Mouse (Mus musculus) large intestine, adult 2 months (tissue): ENCODE measurements around the gene Fam98a. TPM values are rescaled to one million over a fixed set of nuclear protein-coding genes. Genes with fewer than 3 reads are reported as not detected.

ENCODE experiments used
- DNase-seq: peaks from one replicate; pipeline ENCODE4 v3.0.0-alpha.2; 2012; ENCODE audit warnings: low read depth, low spot score
- WGBS: fragments of 180-500 bp; shearing (Covaris S2); methylation state at CpG from one replicate; pipeline ENCODE4 v1.1.7; 2018; 5-methylcytosine and 5-hydroxymethylcytosine counted together
- polyA plus RNA-seq: library from polyadenylated mRNA; depleted of rRNA; stranded (reverse); fragments of >200 nt; gene quantifications from 2 replicates; pipeline ENCODE4 v1.2.3, GENCODE M21; 2012; rRNA removed

Gene Fam98a
- polyA plus RNA-seq, 1 experiment: 10.3 TPM

- 59% methylated on average over 3 of the region's 3 CpGs for WGBS
- no peak for DNase-seq
Observed at GRCm38 (mm10) chr17:75523812-75524211, 27.9 kb downstream of the Fam98a start.

GRCm38 (mm10) chr17:75522347-75523065, 29.2 kb downstream of the Fam98a start:
- WGBS: 24% methylated on average over 9 of the region's 9 CpGs
- no peak for DNase-seq

DNA sequence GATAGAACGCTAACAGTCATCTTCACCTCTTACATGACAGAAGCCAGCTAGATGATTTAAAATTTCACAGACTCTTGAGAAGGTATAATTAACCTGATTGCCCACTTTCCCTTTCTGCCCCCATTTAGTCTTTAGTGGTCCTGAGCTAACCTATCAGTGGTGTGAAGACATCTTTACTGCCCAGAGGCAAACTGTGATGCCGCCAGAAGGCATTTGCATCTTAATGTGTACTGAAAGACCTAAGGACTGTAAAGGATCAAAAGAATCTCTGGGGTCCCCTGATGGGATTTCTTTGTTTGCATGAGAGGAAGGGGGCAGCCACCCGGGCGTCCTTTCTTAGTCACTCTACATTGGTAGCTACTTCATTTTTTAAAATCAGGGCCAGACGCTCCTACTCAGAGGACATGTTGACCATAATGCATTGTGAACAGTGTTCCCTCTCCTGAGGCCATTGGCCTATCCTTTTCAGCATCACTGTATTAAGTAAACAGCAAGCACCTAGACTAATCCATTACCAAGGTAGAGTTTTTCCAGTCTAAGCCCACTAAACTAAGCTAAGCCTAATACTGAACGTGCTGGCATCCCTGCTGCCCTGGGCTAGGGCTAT, 30.4 kb downstream of the Fam98a start:
- WGBS: 63% methylated on average over 6 of the region's 6 CpGs
- no peak for DNase-seq

GRCm38 (mm10) chr17:75519239-75519900, 32.4 kb downstream of the Fam98a start:
- DNase-seq: no peak
- 50% methylated on average over 8 of the region's 8 CpGs for WGBS

DNA sequence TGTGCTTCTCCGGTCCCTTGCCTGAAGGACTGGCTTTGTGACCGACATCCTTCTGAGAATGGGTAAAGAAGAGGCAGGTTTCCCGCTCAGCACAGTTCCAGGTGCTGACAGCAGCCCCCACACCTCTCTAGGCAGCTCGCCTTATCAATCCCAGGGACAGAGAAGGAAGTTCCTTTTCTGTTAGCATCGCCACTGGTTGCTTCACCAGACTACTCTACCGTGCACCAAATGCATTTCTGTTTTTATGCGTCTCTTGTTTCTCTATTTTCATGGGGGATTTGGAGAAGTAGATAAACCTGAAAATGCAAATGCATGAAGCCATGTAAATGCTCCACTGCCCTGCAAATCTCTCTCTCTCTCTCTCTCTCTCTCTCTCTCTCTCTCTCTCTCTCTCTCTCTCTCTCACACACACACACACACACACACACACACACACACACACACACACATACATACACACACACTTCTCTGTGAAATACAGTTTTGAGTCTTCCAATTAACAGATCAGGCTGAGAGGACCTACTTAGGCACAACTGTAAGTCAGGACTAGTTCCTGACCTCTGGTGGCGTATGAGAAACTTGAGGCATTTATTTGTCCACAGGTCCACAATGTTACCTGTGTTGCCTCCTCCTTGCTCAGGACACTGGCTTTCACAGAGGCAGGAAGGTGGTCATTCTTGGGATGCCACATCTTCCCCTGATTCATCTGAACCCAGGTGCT, 33.4 kb downstream of the Fam98a start:
- no peak for DNase-seq
- WGBS: 68% methylated on average over 8 of the region's 8 CpGs

DNA sequence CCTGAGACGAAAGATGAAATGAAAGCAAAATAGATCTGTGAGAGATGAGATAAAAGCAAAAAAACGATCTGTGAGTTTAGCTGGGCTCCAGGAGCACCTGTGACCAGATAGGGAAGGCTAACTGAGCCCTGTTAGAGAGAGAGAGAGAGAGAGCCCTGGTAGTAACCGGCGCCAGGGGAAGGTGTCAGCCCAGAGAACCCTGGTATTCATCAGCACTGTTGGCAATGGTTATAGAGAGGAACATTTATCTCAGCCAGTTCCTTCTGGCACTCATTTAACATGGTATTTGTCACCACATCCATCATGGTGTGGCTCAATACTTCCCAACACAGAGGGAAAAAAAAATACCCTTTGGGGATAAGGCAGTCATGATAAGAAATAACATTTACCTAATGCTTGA, 35.2 kb downstream of the Fam98a start:
- no peak for DNase-seq
- 71% methylated on average over 4 of the region's 4 CpGs for WGBS

DNA sequence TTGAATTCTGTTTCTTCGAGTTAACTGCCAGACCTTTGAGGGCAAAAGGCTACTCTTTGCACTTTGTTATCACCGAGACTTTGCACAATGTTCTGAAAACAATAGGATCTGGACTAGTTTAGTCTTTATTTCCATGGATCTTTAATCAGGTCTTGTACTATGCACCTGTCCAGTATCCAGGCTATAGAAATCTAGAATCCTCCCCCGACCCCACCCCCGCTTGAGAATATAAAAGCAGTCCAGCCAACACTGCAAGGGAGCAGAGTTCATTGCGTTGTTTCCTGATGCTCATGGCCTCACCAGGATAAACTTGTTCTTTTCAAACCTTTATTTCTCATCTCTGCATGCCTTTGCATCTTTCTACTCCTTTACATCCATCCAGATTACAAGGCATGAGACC, 42.5 kb downstream of the Fam98a start:
- no peak for DNase-seq
- WGBS: 56% methylated on average over 5 of the region's 5 CpGs

DNA sequence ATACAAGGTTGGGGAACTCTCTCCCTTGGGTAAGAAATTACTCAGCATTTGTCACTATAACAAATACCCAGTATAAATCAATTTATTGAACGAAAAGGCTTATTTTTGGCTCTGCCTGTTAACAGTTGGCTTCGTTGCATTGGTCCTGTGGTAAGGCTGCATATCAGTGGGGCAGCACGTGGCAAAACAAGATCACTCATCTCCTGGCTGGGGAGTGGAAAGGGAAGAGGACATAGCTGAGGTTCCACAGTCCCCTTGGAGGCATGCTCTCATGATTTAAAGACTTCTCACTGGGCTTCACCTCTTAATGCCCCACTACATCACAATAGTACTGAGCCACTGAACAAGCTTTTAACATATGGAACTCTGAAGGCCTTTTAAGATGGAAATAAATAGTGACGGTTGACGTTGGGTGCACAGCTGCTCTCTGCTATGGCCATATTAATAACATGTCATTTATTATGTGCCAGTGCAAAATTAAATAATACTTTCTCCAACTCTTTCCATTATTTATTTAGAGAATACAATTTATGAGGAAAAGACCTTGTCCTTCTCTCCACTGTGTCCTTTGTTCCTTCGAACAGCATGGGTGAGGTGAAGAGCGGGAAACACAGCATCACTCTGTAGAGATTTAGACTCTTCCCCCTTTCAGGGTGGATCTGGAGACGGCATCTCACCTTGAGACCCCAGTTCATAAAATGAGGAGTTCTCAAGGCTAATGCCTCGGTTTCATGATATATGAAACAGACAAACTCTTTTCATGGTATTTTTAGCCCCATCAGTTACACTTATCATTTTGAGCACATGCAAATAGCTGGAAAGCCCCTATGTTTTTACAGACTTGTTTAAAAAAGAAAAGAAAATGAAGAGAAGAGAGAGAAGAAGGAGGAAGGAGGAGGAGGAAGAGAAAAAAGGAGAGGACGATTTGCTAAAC, 44.8 kb downstream of the Fam98a start:
- no peak for DNase-seq
- 76% methylated on average over 10 of the region's 10 CpGs for WGBS

GRCm38 (mm10) chr17:75506097-75506675, 45.6 kb downstream of the Fam98a start:
- DNase-seq: no peak
- 77% methylated on average over 10 of the region's 10 CpGs for WGBS

DNA sequence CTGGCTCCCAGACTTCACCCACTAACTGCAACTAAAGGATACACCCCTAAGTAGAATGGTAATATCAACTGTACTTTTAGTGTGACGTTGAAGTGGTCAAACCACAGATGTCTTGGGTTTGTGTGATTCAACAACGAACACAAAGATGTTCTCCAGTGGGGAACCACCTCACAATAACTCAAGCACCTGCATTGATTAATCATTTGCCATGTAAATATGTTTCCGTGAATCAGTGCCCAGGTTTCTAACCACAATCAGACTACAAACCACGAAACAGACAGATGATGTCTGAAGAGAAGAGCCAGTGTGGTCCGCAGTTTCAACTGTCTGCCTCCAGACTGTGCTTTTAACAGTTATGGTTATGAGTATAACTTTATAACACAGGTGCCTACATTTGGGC, 46.7 kb downstream of the Fam98a start:
- no peak for DNase-seq
- WGBS: 42% methylated on average over 5 of the region's 5 CpGs

DNA sequence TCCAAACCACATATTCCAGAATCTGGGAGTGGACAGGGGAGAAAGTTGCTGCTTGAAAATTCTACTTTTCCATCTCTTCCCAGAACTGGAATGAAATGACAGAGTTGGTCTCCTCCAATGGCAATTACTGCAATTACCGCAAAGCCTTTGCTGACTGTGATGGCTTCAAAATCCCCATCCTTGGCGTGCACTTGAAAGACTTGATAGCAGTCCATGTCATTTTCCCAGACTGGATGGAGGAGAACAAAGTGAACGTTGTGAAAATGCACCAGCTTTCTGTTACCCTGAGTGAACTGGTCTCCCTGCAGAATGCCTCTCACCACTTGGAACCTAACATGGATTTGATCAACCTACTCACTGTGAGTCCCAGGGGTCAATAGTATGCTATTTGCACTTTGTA, 48.7 kb downstream of the Fam98a start:
- DNase-seq: no peak
- 88% methylated on average over 3 of the region's 3 CpGs for WGBS

DNA sequence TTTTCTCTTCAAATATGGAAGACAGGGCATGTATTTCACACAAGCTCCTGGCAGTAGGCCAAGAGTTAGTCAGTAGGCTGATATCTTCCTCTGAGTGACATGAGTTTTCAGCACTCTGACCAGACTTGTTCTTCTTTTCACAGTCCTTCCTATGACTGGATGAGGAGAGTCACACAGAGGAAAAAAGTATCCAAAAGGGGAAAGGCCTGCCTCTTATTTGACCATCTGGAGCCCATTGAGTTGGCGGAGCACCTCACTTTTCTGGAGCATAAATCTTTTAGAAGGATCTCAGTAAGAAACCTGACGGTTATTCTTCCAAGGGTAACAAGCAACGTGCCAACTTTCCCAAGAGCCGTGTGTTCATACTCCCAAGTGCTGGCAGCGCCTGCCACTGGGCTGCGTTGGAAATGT, 53.5 kb downstream of the Fam98a start:
- WGBS: 82% methylated on average over 6 of the region's 6 CpGs
- no peak for DNase-seq

GRCm38 (mm10) chr17:75495213-75495612, 56.5 kb downstream of the Fam98a start:
- DNase-seq: no peak
- 62% methylated on average over 4 of the region's 4 CpGs for WGBS

Other genes starting within 250 kb of the Fam98a start
- gene Rasgrp3, start 116.0 kb downstream of the Fam98a start, polyA plus RNA-seq: 1.6 and 2.5 TPM in 2 replicates